Comparison of ENCODE assay signal across 18 mouse cellular contexts in genomic region chr2:168575834-168576233, GRCm38 (mm10). TPM values are rescaled to one million over a fixed set of nuclear protein-coding genes. Genes with fewer than 3 reads are reported as not detected.
DNase-seq lines count a peak whose midpoint lies in the region; ATAC-seq and TF ChIP-seq lines count a peak whose summit lies in the region.
"Had no signal": no experiment of that assay in that cellular context is flagged by ENCODE, and none has a peak within 500 bp of the region (broad histone marks: within the 10 kb centered on the region; RNA-seq: fewer than 3 reads in every experiment).

No protein-coding gene starts in this region.

- H3K4me1 ChIP-seq in heart, embryonic 16.5 days (ENCODE audit: control insufficient read depth, insufficient read depth, low read length): peaks cover 58% of the 10 kb centered on the region
- H3K4me1 ChIP-seq in heart, embryonic 11.5 days (ENCODE audit: control insufficient read depth, insufficient read depth, low read length): peaks cover 48% of the 10 kb centered on the region
- peaks cover 69% of the 10 kb centered on the region for H3K4me1 ChIP-seq in limb, embryonic 12.5 days (replicated peaks)

- intact Hi-C loops in left cerebral cortex, postnatal 10 days (cut with DNase I): no loop called here

- no peak for ATAC-seq in heart, embryonic 16.5 days (replicated peaks; ENCODE audit: extremely low read depth, insufficient read depth, low FRiP score)
- no peak for ATAC-seq in heart, embryonic 11.5 days (replicated peaks; ENCODE audit: insufficient number of reproducible peaks, low FRiP score, low TSS enrichment)
- ATAC-seq in limb, embryonic 12.5 days (ENCODE audit: insufficient number of reproducible peaks, insufficient read depth, low FRiP score, low TSS enrichment, low read depth): no peak
- ATAC-seq: Patski had no signal

- 76% methylated on average over 5 of the region's 5 CpGs for WGBS in heart, embryonic 16.5 days
- 83% methylated on average over 5 of the region's 5 CpGs for WGBS in heart, embryonic 11.5 days (ENCODE audit: insufficient replicate concordance)
- WGBS in limb, embryonic 12.5 days: 57% methylated on average over 5 of the region's 5 CpGs

- no peaks in the 10 kb centered on the region for H3K27me3 ChIP-seq in heart, embryonic 16.5 days (ENCODE audit: control insufficient read depth, insufficient read depth, low read length)
- H3K27me3 ChIP-seq in heart, embryonic 11.5 days (ENCODE audit: control insufficient read depth, insufficient read depth, low read length): no peaks in the 10 kb centered on the region
- H3K27me3 ChIP-seq in limb, embryonic 12.5 days: no peaks in the 10 kb centered on the region
- H3K27me3 ChIP-seq: neural tube, embryonic 12.5 days; Patski had no signal

- no peak overlapping the region for H3K4me2 ChIP-seq in heart, embryonic 16.5 days (ENCODE audit: low read depth, low read length)
- H3K4me2 ChIP-seq in heart, embryonic 11.5 days: no peak overlapping the region
- H3K4me2 ChIP-seq in limb, embryonic 12.5 days: no peak overlapping the region
- H3K4me2 ChIP-seq: liver, embryonic 11.5 days; neural tube, embryonic 12.5 days had no signal

- peak overlapping the region; percentile 32; the same call in 1 of the 2 replicates for H3K9ac ChIP-seq in heart, embryonic 16.5 days (ENCODE audit: low read length)
- no peak overlapping the region for H3K9ac ChIP-seq in heart, embryonic 11.5 days (ENCODE audit: low read depth, low read length)
- H3K9ac ChIP-seq in limb, embryonic 12.5 days (replicated peaks): no peak overlapping the region
- H3K9ac ChIP-seq: neural tube, embryonic 12.5 days had no signal

- H3K36me3 ChIP-seq in heart, embryonic 16.5 days (ENCODE audit: control insufficient read depth, insufficient read depth): peaks cover 3% of the 10 kb centered on the region
- no peaks in the 10 kb centered on the region for H3K36me3 ChIP-seq in heart, embryonic 11.5 days (ENCODE audit: control insufficient read depth, insufficient read depth, low read length)
- H3K36me3 ChIP-seq in limb, embryonic 12.5 days: peaks cover 5% of the 10 kb centered on the region; the same call in 1 of the 2 replicates
- H3K36me3 ChIP-seq: neural tube, embryonic 12.5 days had no signal

- H3K27ac ChIP-seq in heart, embryonic 16.5 days (ENCODE audit: low read length): no peak overlapping the region
- no peak overlapping the region for H3K27ac ChIP-seq in heart, embryonic 11.5 days (ENCODE audit: low read depth, low read length)
- peak overlapping the region; percentile 57 for H3K27ac ChIP-seq in limb, embryonic 12.5 days
- H3K27ac ChIP-seq: heart, adult 2 months; neural tube, embryonic 12.5 days had no signal

- H3K9me3 ChIP-seq in heart, embryonic 16.5 days (replicated peaks; ENCODE audit: control insufficient read depth, low read length): no peaks in the 10 kb centered on the region
- no peaks in the 10 kb centered on the region for H3K9me3 ChIP-seq in heart, embryonic 11.5 days (replicated peaks; ENCODE audit: control insufficient read depth, low read length)
- H3K9me3 ChIP-seq in limb, embryonic 12.5 days: peaks cover 4% of the 10 kb centered on the region; the same call in 1 of the 2 replicates
- H3K9me3 ChIP-seq: neural tube, embryonic 12.5 days had no signal

- TF ChIP-seq POLR2A in brain, embryonic 14.5 days (IDR thresholded peaks at IDR 0.05; ENCODE audit: borderline replicate concordance, extremely low read depth, insufficient read depth, insufficient read length, poor library complexity, severe bottlenecking): no peak

- no peak for TF ChIP-seq CTCF in brain, embryonic 14.5 days (IDR thresholded peaks at IDR 0.05; ENCODE audit: borderline replicate concordance, extremely low read depth, insufficient read depth, insufficient read length)

- DNase-seq in brain, embryonic 14.5 days (ENCODE audit: low read depth): peak; percentile 18
- peak; percentile 55 for DNase-seq in kidney, adult 9 months
- DNase-seq in left cerebral cortex, postnatal 10 days (ENCODE audit: extremely low spot score in 1 of 2, low spot score in 2 of 2): no peak
- no peak for DNase-seq in spleen, adult 12 weeks (ENCODE audit: low spot score)
- DNase-seq in natural killer cell, adult 2 months (ENCODE audit: low spot score in 2 of 2): no peak
- DNase-seq: B cell, adult 2 months; cerebellum, postnatal 14 days; gastrocnemius, postnatal 10 days; heart, adult 2 months; heart, postnatal 4 days; midbrain, embryonic 14.5 days; thymus, postnatal 4 days had no signal

- H3K4me3 ChIP-seq in heart, embryonic 16.5 days (ENCODE audit: low read length): no peak overlapping the region
- no peak overlapping the region for H3K4me3 ChIP-seq in heart, embryonic 11.5 days (ENCODE audit: low read depth, low read length)
- no peak overlapping the region for H3K4me3 ChIP-seq in limb, embryonic 12.5 days (replicated peaks)
- H3K4me3 ChIP-seq: heart, adult 2 months; neural tube, embryonic 12.5 days had no signal

RNA-seq across cellular contexts. Expression of gene Nfatc2, which starts 25.6 kb away (rescaled TPM):
- polyA plus RNA-seq in heart, embryonic 16.5 days (2015; fragmentation: Nextera tagmentation; extraction: Ambion mirVana): 10.0 and 10.9 TPM in 2 replicates
- polyA plus RNA-seq in heart, embryonic 11.5 days (2014; fragmentation: Nextera tagmentation; extraction: Ambion mirVana): 4.2 and 4.6 TPM in 2 replicates
- polyA plus RNA-seq in brain, embryonic 14.5 days (2012; rRNA removed): 2.7 and 4.2 TPM in 2 replicates
- 5.3 and 5.5 TPM in 2 replicates for polyA plus RNA-seq in limb, embryonic 12.5 days (2016; fragmentation: Nextera tagmentation; extraction: Ambion mirVana)
- 10 to 100 TPM; 14.4 to 17.4 TPM for total RNA-seq in left cerebral cortex, postnatal 10 days (2021)

Comparison
In these comparisons a context has a peak if more than half of its experiments do, and no peak if none do; other contexts are left out.
1. DNase-seq: peak in brain, embryonic 14.5 days (single experiment) and kidney, adult 9 months (single experiment); none in left cerebral cortex, postnatal 10 days (0 of 2), spleen, adult 12 weeks (single experiment) and natural killer cell, adult 2 months (0 of 2).